Mouse (Mus musculus) liver, adult 2 months (tissue): ENCODE results near the gene Sdhaf1.

Experiments used
- CTCF ChIP-seq: fragments of 200-500 bp; IDR thresholded peaks from 2 replicates; pipeline ENCODE4 v1.5.1; 2011; ENCODE audit warnings: low read depth, low read length, control low read depth
- POLR2A ChIP-seq: fragments of 200-500 bp; IDR thresholded peaks from 2 replicates; pipeline ENCODE4 v1.6.1; 2011; ENCODE audit warnings: low read length, control low read depth; ENCODE audit not compliant: insufficient read depth; ENCODE audit errors: extremely low read depth

DNA sequence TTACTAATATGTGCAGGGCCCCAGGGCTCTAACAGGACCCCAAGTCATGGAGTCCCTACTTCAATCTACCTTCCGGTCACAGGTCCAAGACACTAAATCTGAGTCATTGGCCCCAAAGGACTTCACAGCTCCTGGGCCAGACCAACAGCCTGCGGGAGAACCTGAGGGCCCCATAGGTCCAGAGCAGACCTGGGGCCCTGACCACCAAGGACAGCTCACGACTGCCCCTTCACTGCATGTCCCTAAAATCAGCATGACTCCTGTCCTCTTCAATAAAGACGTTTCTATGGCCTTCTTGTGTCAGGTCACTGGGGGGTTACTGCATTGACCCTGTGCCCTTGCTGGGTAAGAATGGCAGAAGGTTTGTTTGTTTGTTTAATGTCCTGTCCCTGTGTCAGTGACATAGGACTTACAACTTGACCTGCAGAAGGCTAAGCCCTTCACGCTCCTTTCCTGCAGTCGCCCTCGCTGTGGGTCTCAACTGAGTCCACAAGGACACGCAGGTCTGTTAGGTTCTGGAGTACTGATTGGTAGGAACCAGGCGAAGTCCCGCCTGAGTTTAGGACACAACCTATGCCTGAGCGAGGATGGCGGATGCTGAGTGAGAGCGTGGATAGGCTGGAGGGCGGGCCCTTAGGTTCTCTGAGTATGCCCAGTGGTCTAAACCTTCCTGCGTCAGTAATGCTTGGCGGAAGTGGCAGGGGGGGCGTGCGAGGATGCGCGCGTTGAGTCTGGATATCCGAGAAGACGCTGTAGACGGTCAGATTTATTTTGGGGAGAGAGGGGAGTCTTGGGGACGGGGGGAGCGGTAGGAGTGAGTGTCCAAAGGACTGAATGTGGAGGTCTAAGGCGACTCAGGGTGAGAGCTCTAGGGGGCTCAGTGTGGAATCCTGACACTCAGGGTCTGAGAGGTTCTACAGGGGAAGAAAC, 15.4 kb downstream of the Sdhaf1 start, which contains the start of gene Alkbh6:
- TF ChIP-seq CTCF (no peak), POLR2A (peak; percentile 76; the same call in 1 of the 2 replicates)
